Mouse (Mus musculus) bone marrow, adult 2 months (tissue): ENCODE measurements at regions not wholly inside any gene's neighbourhood (a gene's known extent, or its start where the extent isn't known, plus 50 kb on each side); places are given as distances from the start of the nearest gene placed in this dataset.
"Not testable (repeated sequence)": the region's sequence is repeated elsewhere in the genome, so short reads cannot be mapped to it uniquely, and the experiment has no call there.

ENCODE experiments used
- CTCF ChIP-seq: fragments of 200-500 bp; IDR thresholded peaks from 2 replicates; pipeline ENCODE4 v1.5.1; 2011; ENCODE audit warnings: low read length, control low read depth; ENCODE audit not compliant: control insufficient read depth, insufficient read depth
- POLR2A ChIP-seq: fragments of 200-500 bp; IDR thresholded peaks from 2 replicates; pipeline ENCODE4 v1.6.1; 2011; ENCODE audit warnings: low read depth, mild to moderate bottlenecking, control low read depth, low read length, borderline replicate concordance; ENCODE audit not compliant: control insufficient read depth

- not testable (repeated sequence) for TF ChIP-seq POLR2A, CTCF
These were observed 543.9 kb upstream of the Olfr1507 start for GRCm38 (mm10) chr14:53039475-53039874.
